8 mouse cellular contexts compared by ENCODE assay signal in genomic region chr7:16287016-16287415, GRCm38 (mm10). TPM values are rescaled to one million over a fixed set of nuclear protein-coding genes. Genes with fewer than 3 reads are reported as not detected.
DNase-seq lines count a peak whose midpoint lies in the region; ATAC-seq lines count a peak whose summit lies in the region.

No protein-coding gene starts in this region.

- no peak for ATAC-seq in heart, embryonic 16.5 days (replicated peaks; ENCODE audit: extremely low read depth, insufficient read depth, low FRiP score)
- no peak for ATAC-seq in hindbrain, embryonic 11.5 days (ENCODE audit: low FRiP score)
- ATAC-seq in midbrain, embryonic 12.5 days (ENCODE audit: low FRiP score, low read depth): no peak

- peaks cover 18% of the 10 kb centered on the region for H3K36me3 ChIP-seq in heart, embryonic 16.5 days (ENCODE audit: control insufficient read depth, insufficient read depth)
- H3K36me3 ChIP-seq in hindbrain, embryonic 11.5 days (ENCODE audit: control insufficient read depth, insufficient read depth, low read length): 0 out of 2 replicates have a peak, but pooled peaks cover 4% of the 10 kb centered on the region
- H3K36me3 ChIP-seq in midbrain, embryonic 12.5 days: peaks cover 23% of the 10 kb centered on the region

- peak overlapping the region; percentile 85 for H3K9ac ChIP-seq in heart, embryonic 16.5 days (ENCODE audit: low read length)
- H3K9ac ChIP-seq in hindbrain, embryonic 11.5 days (ENCODE audit: low read depth, low read length): 0 out of 2 replicates have a peak overlapping the region, but pooled peaks have one; percentile 73
- H3K9ac ChIP-seq in midbrain, embryonic 12.5 days (replicated peaks): peak overlapping the region; percentile 71

- H3K4me1 ChIP-seq in heart, embryonic 16.5 days (ENCODE audit: control insufficient read depth, insufficient read depth, low read length): peaks cover 4% of the 10 kb centered on the region; the same call in 1 of the 2 replicates
- H3K4me1 ChIP-seq in hindbrain, embryonic 11.5 days (replicated peaks; ENCODE audit: control insufficient read depth, insufficient read depth, low read length): no peaks in the 10 kb centered on the region; the same call in 1 of the 2 replicates
- peaks cover 12% of the 10 kb centered on the region for H3K4me1 ChIP-seq in midbrain, embryonic 12.5 days

- 79% methylated on average over 2 of the region's 2 CpGs for WGBS in heart, embryonic 16.5 days
- WGBS in hindbrain, embryonic 11.5 days: 85% methylated on average over 2 of the region's 2 CpGs
- 83% methylated on average over 2 of the region's 2 CpGs for WGBS in midbrain, embryonic 12.5 days

- H3K4me3 ChIP-seq in heart, embryonic 16.5 days (ENCODE audit: low read length): peak overlapping the region; percentile 78
- peak overlapping the region; percentile 72 for H3K4me3 ChIP-seq in hindbrain, embryonic 11.5 days (ENCODE audit: low read depth, low read length)
- H3K4me3 ChIP-seq in midbrain, embryonic 12.5 days: peak overlapping the region; percentile 82

- peak overlapping the region; percentile 98 for H3K27ac ChIP-seq in heart, embryonic 16.5 days (ENCODE audit: low read length)
- no peak overlapping the region for H3K27ac ChIP-seq in hindbrain, embryonic 11.5 days (ENCODE audit: low read depth, low read length)
- H3K27ac ChIP-seq in midbrain, embryonic 12.5 days (replicated peaks): peak overlapping the region; percentile 93

- H3K9me3 ChIP-seq in heart, embryonic 16.5 days (replicated peaks; ENCODE audit: control insufficient read depth, low read length): no peaks in the 10 kb centered on the region
- H3K9me3 ChIP-seq in hindbrain, embryonic 11.5 days (ENCODE audit: control insufficient read depth, low read length): no peaks in the 10 kb centered on the region
- no peaks in the 10 kb centered on the region for H3K9me3 ChIP-seq in midbrain, embryonic 12.5 days

- no peak for DNase-seq in heart, adult 11 months
- peak; percentile 39 for DNase-seq in MN1 (ENCODE audit: low spot score)
- DNase-seq in hindbrain, embryonic 11.5 days (ENCODE audit: low spot score): no peak
- DNase-seq in right cerebral cortex, postnatal 36 days (ENCODE audit: low spot score in 2 of 2): no peak
- no peak for DNase-seq in layer of hippocampus, postnatal 25 days (ENCODE audit: extremely low spot score in 1 of 2, low spot score in 1 of 2)
- no peak for DNase-seq in right cerebral cortex, adult 18-20 months

- no peaks in the 10 kb centered on the region for H3K27me3 ChIP-seq in heart, embryonic 16.5 days (ENCODE audit: control insufficient read depth, insufficient read depth, low read length)
- no peaks in the 10 kb centered on the region for H3K27me3 ChIP-seq in hindbrain, embryonic 11.5 days (ENCODE audit: control insufficient read depth, insufficient read depth, low read length)
- no peaks in the 10 kb centered on the region for H3K27me3 ChIP-seq in midbrain, embryonic 12.5 days

- peak overlapping the region; percentile 58 for H3K4me2 ChIP-seq in heart, embryonic 16.5 days (ENCODE audit: low read depth, low read length)
- peak overlapping the region; percentile 51 for H3K4me2 ChIP-seq in hindbrain, embryonic 11.5 days (replicated peaks; ENCODE audit: low read depth, low read length)
- peak overlapping the region; percentile 49 for H3K4me2 ChIP-seq in midbrain, embryonic 12.5 days (replicated peaks)

RNA-seq across cellular contexts. Expression of gene Ccdc9, which starts 0.4 kb away (rescaled TPM):
- 12.0 and 15.2 TPM in 2 replicates for polyA plus RNA-seq in heart, embryonic 16.5 days (2015; fragmentation: Nextera tagmentation; extraction: Ambion mirVana)
- 18.2 and 19.2 TPM in 2 replicates for polyA plus RNA-seq in hindbrain, embryonic 11.5 days (2014; fragmentation: Nextera tagmentation; extraction: Ambion mirVana)
- 43.2 and 48.8 TPM in 2 replicates for polyA plus RNA-seq in midbrain, embryonic 12.5 days (2016; fragmentation: Nextera tagmentation; extraction: Ambion mirVana)
- total RNA-seq in layer of hippocampus, postnatal 25 days (2021): 10 to 100 TPM; 59.6 to 77.3 TPM

RNA-seq across cellular contexts. Expression of gene Inafm1, which starts 13.6 kb away (rescaled TPM):
- polyA plus RNA-seq in heart, embryonic 16.5 days (2015; fragmentation: Nextera tagmentation; extraction: Ambion mirVana): 6.9 and 9.0 TPM in 2 replicates
- polyA plus RNA-seq in hindbrain, embryonic 11.5 days (2014; fragmentation: Nextera tagmentation; extraction: Ambion mirVana): 11.0 and 13.8 TPM in 2 replicates
- polyA plus RNA-seq in midbrain, embryonic 12.5 days (2016; fragmentation: Nextera tagmentation; extraction: Ambion mirVana): 20.5 and 20.6 TPM in 2 replicates
- 10 to 100 TPM; 29.4 to 34.2 TPM for total RNA-seq in layer of hippocampus, postnatal 25 days (2021)

RNA-seq across cellular contexts. Expression of gene Bbc3, which starts 21.2 kb away (rescaled TPM):
- 5.7 and 6.8 TPM in 2 replicates for polyA plus RNA-seq in heart, embryonic 16.5 days (2015; fragmentation: Nextera tagmentation; extraction: Ambion mirVana)
- polyA plus RNA-seq in hindbrain, embryonic 11.5 days (2014; fragmentation: Nextera tagmentation; extraction: Ambion mirVana): 6.4 and 8.1 TPM in 2 replicates
- 17.3 and 18.9 TPM in 2 replicates for polyA plus RNA-seq in midbrain, embryonic 12.5 days (2016; fragmentation: Nextera tagmentation; extraction: Ambion mirVana)
- 10 to 100 TPM; 14.0 to 20.0 TPM for total RNA-seq in layer of hippocampus, postnatal 25 days (2021)

RNA-seq across cellular contexts. Expression of gene C5ar1, which starts 27.7 kb away (rescaled TPM):
- polyA plus RNA-seq in heart, embryonic 16.5 days (2015; fragmentation: Nextera tagmentation; extraction: Ambion mirVana): 2.6 and 3.2 TPM in 2 replicates
- polyA plus RNA-seq in hindbrain, embryonic 11.5 days (2014; fragmentation: Nextera tagmentation; extraction: Ambion mirVana): 0.46 and 1.3 TPM in 2 replicates
- 1.3 and 1.5 TPM in 2 replicates for polyA plus RNA-seq in midbrain, embryonic 12.5 days (2016; fragmentation: Nextera tagmentation; extraction: Ambion mirVana)
- 1 to 10 TPM; 1.1 TPM for total RNA-seq in layer of hippocampus, postnatal 25 days (2021)

RNA-seq across cellular contexts. Expression of gene C5ar2, which starts 43.1 kb away (rescaled TPM):
- polyA plus RNA-seq in heart, embryonic 16.5 days (2015; fragmentation: Nextera tagmentation; extraction: Ambion mirVana): 0.76 and 0.88 TPM in 2 replicates
- 0.04 and 0.11 TPM in 2 replicates for polyA plus RNA-seq in hindbrain, embryonic 11.5 days (2014; fragmentation: Nextera tagmentation; extraction: Ambion mirVana)
- 0.11 TPM in 1 of 2 replicates, not detected in the other for polyA plus RNA-seq in midbrain, embryonic 12.5 days (2016; fragmentation: Nextera tagmentation; extraction: Ambion mirVana)
- under 1 TPM; 0.75 to 0.81 TPM for total RNA-seq in layer of hippocampus, postnatal 25 days (2021)
